Mouse (Mus musculus) embryonic facial prominence, embryonic 14.5 days (tissue): ENCODE measurements around the gene Snx15. TPM values are rescaled to one million over a fixed set of nuclear protein-coding genes. Genes with fewer than 3 reads are reported as not detected.
"Not testable (repeated sequence)": the region's sequence is repeated elsewhere in the genome, so short reads cannot be mapped to it uniquely, and the experiment has no call there.

Experiments
- ATAC-seq: fragments of 200-750 bp; cut with Nextera tagmentation; 2 replicates; pipeline ENCODE4 v1.8.0; 2017; ENCODE audit warnings: low read depth, moderate number of reproducible peaks, moderate TSS enrichment
- DNase-seq: peaks from one replicate; pipeline ENCODE4 v3.0.0-alpha.2; 2015; ENCODE audit warnings: low spot score
- H3K27ac ChIP-seq: fragments of 300-500 bp; sonication (generic); replicated peaks from 2 replicates; pipeline ENCODE4 v1.5.1; 2014; ENCODE audit warnings: low read depth, mild to moderate bottlenecking, low read length, moderate library complexity
- H3K27me3 ChIP-seq: fragments of 300-500 bp; sonication (generic); replicated peaks from 2 replicates; pipeline ENCODE4 v1.6.1; 2014; ENCODE audit warnings: low read length; ENCODE audit not compliant: control insufficient read depth, insufficient read depth
- H3K36me3 ChIP-seq: fragments of 300-500 bp; sonication (generic); 2 replicates; pipeline ENCODE4 v1.6.1; 2014; ENCODE audit warnings: low read length, mixed read lengths; ENCODE audit not compliant: control insufficient read depth, insufficient read depth
- H3K4me1 ChIP-seq: fragments of 300-500 bp; sonication (generic); 2 replicates; pipeline ENCODE4 v1.6.1; 2014; ENCODE audit warnings: antibody characterized with exemption, low read length; ENCODE audit not compliant: control insufficient read depth, insufficient read depth
- H3K4me2 ChIP-seq: fragments of 300-500 bp; sonication (generic); 2 replicates; pipeline ENCODE4 v1.6.1; 2014; ENCODE audit warnings: low read depth, mild to moderate bottlenecking, low read length, moderate library complexity, mixed read lengths
- H3K4me3 ChIP-seq: fragments of 300-500 bp; sonication (generic); 2 replicates; pipeline ENCODE4 v1.5.1; 2014; ENCODE audit warnings: low read depth, mild to moderate bottlenecking, low read length
- H3K9ac ChIP-seq: fragments of 300-500 bp; sonication (generic); 2 replicates; pipeline ENCODE4 v1.6.1; 2014; ENCODE audit warnings: low read depth, mild to moderate bottlenecking, low read length, moderate library complexity, mixed read lengths
- H3K9me3 ChIP-seq: fragments of 300-500 bp; sonication (generic); 2 replicates; pipeline ENCODE4 v1.6.1; 2016; ENCODE audit warnings: low read length; ENCODE audit not compliant: control insufficient read depth
- WGBS: fragments of 180-500 bp; shearing (Covaris S2); extraction: QIAGEN DNeasy Blood & Tissue Kit; methylation state at CpG from one replicate; pipeline ENCODE4 v1.1.7; 2014; 5-methylcytosine and 5-hydroxymethylcytosine counted together
- polyA plus RNA-seq: library from polyadenylated mRNA; unstranded; fragments of >200 nt; fragmentation: Nextera tagmentation; extraction: Ambion mirVana; gene quantifications from 2 replicates; pipeline ENCODE4 v1.2.1, GENCODE M21; 2014

Snx15 gene
- polyA plus RNA-seq, 1 experiment from 2014 or later: 26.7 TPM

DNA sequence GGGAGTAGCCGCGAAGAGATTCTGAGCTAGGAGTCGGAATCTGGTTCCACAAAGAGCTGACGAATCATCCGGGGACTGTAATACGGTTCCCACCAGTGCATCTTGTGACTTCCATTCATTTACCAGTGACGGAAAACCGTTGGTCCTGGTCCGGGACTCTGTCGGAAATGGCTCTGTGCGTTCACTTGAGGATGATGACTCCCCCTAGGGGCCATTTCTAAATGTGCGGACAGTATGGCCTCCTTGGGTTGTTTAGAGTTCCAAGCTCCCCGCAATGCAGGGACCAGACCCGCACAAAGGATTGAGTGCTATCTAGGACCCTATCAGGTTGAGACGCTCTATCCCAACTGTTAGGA lies 13.3 kb upstream of the Snx15 start, which contains the start of gene Arl2:
Arl2 (minus strand) TSS at position 155 of the 356 bp plus-strand sequence.
- WGBS: under 1% methylated on average over 15 of the region's 15 CpGs
- H3K4me3 ChIP-seq: peak within 1 kb of the TSS; percentile 55

DNA sequence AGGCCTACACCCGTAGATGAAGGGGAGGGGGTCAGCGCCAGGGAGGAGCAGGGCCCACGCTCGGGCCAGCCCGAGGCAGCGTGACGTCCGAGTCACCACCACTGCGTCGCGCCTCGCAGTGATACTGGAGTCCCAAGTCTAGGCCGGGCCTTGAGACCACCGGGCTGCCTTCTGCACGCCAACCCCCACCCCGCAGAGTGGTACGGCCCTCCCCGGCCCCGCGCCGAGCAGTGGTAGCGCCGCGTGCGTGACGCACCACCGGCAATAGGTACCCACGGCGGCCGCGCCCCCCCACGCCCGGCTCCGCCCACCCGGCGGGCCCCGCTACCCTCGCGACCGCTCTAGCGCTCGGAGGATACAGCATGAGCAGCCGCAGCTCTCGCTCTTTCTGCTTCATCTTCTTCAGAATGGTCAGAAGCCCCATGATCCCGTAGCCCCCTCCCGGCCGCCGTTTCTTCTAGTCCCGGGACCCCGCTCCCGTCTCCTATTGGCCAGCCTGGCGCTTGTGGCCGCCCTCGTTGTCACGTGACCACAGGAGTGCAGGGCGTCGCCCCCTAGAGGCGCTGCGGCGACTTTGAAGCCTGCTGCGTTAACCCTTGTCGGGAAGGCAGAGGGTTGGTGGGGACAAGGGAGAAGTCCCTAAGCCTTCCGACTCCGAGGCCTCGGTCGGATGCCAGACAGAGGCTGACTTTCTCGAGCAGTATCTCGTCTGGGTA lies 12.7 kb upstream of the Snx15 start, which contains the start of gene Batf2:
Batf2 (plus strand) TSS at position 306 of the 716 bp plus-strand sequence.
- peak within 1 kb of the TSS; percentile 55 for H3K4me3 ChIP-seq
- H3K9ac ChIP-seq: peak within 1 kb of the TSS; percentile 78
- H3K4me2 ChIP-seq: peak within 1 kb of the TSS; percentile 59
- ATAC-seq (peak; percentile 93), DNase-seq (peak; percentile 99)
- H3K27ac ChIP-seq: peak within 1 kb of the TSS; percentile 94
- peaks cover 20% of the 10 kb centered on the region; the same call in 1 of the 2 replicates for H3K36me3 ChIP-seq
- peaks cover 13% of the 10 kb centered on the region; the same call in 1 of the 2 replicates for H3K4me1 ChIP-seq
- WGBS: under 1% methylated on average over 25 of the region's 68 CpGs
- H3K27me3 ChIP-seq: no peaks in the 10 kb centered on the region
- H3K9me3 ChIP-seq: no peaks in the 10 kb centered on the region

More for the DNA sequence above, 13.3 kb upstream of the Snx15 start, which contains the start of gene Arl2:
- Histone ChIP-seq H3K9ac (peak within 1 kb of the TSS; percentile 78), H3K4me2 (peak within 1 kb of the TSS; percentile 59), H3K27me3 (no peaks in the 10 kb centered on the region), H3K9me3 (no peaks in the 10 kb centered on the region), H3K27ac (peak within 1 kb of the TSS; percentile 94), H3K4me1 (peaks cover 13% of the 10 kb centered on the region; the same call in 1 of the 2 replicates), H3K36me3 (peaks cover 14% of the 10 kb centered on the region; the same call in 1 of the 2 replicates)
- peak; percentile 76 for ATAC-seq
- DNase-seq: peak; percentile 95

GRCm38 (mm10) chr19:6140374-6140677 lies 12.2 kb upstream of the Snx15 start:
- ATAC-seq: no peak
- H3K4me3 ChIP-seq: peak overlapping the region; percentile 55
- H3K9ac ChIP-seq: peak overlapping the region; percentile 78
- H3K36me3 ChIP-seq: peaks cover 25% of the 10 kb centered on the region; the same call in 1 of the 2 replicates
- no peak for DNase-seq
- H3K27ac ChIP-seq: peak overlapping the region; percentile 94
- peak overlapping the region; percentile 59 for H3K4me2 ChIP-seq
- WGBS: 3% methylated on average over 15 of the region's 16 CpGs
- H3K4me1 ChIP-seq: peaks cover 13% of the 10 kb centered on the region; the same call in 1 of the 2 replicates
- H3K27me3 ChIP-seq: no peaks in the 10 kb centered on the region
- H3K9me3 ChIP-seq: no peaks in the 10 kb centered on the region

GRCm38 (mm10) chr19:6139701-6140100 lies 11.6 kb upstream of the Snx15 start:
- H3K4me2 ChIP-seq: peak overlapping the region; percentile 59
- H3K27me3 ChIP-seq: no peaks in the 10 kb centered on the region
- H3K4me3 ChIP-seq: peak overlapping the region; percentile 55; the same call in 1 of the 2 replicates
- H3K9ac ChIP-seq: peak overlapping the region; percentile 78; the same call in 1 of the 2 replicates
- H3K4me1 ChIP-seq: peaks cover 13% of the 10 kb centered on the region; the same call in 1 of the 2 replicates
- ATAC-seq: no peak
- WGBS: 83% methylated on average over 6 of the region's 6 CpGs
- no peak for DNase-seq
- H3K36me3 ChIP-seq: peaks cover 30% of the 10 kb centered on the region; the same call in 1 of the 2 replicates
- no peaks in the 10 kb centered on the region for H3K9me3 ChIP-seq
- no peak overlapping the region for H3K27ac ChIP-seq

- Histone ChIP-seq H3K9me3 (no peaks in the 10 kb centered on the region), H3K36me3 (peaks cover 35% of the 10 kb centered on the region; the same call in 1 of the 2 replicates), H3K4me2 (no peak overlapping the region), H3K4me1 (peaks cover 8% of the 10 kb centered on the region; the same call in 1 of the 2 replicates), H3K9ac (no peak overlapping the region), H3K27me3 (no peaks in the 10 kb centered on the region), H3K27ac (no peak overlapping the region), H3K4me3 (no peak overlapping the region)
- WGBS: 68% methylated on average over 3 of the region's 3 CpGs
- ATAC-seq: no peak
- DNase-seq: no peak
Measured at GRCm38 (mm10) chr19:6136397-6136796, 8.3 kb upstream of the Snx15 start.

DNA sequence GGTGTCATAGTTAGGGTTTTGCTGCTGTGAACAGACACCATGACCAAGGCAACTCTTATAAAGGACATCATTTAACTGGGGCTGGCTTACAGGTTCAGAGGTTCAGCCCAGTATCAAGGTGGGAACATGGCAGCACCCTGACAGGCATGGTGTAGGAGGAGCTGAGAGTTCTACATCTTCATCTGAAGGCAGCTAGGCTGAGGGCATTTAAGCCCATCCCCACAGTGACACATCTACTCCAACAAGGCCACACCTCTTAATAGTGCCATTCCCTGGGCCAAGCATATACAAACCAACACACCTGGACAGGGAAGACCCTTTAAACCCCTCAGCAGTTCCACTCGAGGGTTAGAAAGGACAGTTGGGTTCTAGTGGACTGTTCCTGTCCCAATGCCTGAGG lies 5.1 kb upstream of the Snx15 start:
- not testable (repeated sequence) for H3K4me1 ChIP-seq, H3K4me3 ChIP-seq, H3K4me2 ChIP-seq, H3K9me3 ChIP-seq, ATAC-seq, DNase-seq, H3K27ac ChIP-seq, H3K27me3 ChIP-seq, H3K9ac ChIP-seq
- WGBS: 47% methylated on average over 1 of the region's 1 CpGs
- H3K36me3 ChIP-seq: peaks cover 35% of the 10 kb centered on the region; the same call in 1 of the 2 replicates

- Histone ChIP-seq H3K27ac (no peak overlapping the region), H3K36me3 (peaks cover 30% of the 10 kb centered on the region; the same call in 1 of the 2 replicates), H3K9me3 (no peaks in the 10 kb centered on the region), H3K4me2 (no peak overlapping the region), H3K9ac (peak overlapping the region; percentile 27), H3K4me1 (peaks cover 3% of the 10 kb centered on the region), H3K27me3 (no peaks in the 10 kb centered on the region), H3K4me3 (no peak overlapping the region)
- DNase-seq: no peak
- no peak for ATAC-seq
- 72% methylated on average over 7 of the region's 7 CpGs for WGBS
Measured at GRCm38 (mm10) chr19:6132171-6132827, 4.2 kb upstream of the Snx15 start.

DNA sequence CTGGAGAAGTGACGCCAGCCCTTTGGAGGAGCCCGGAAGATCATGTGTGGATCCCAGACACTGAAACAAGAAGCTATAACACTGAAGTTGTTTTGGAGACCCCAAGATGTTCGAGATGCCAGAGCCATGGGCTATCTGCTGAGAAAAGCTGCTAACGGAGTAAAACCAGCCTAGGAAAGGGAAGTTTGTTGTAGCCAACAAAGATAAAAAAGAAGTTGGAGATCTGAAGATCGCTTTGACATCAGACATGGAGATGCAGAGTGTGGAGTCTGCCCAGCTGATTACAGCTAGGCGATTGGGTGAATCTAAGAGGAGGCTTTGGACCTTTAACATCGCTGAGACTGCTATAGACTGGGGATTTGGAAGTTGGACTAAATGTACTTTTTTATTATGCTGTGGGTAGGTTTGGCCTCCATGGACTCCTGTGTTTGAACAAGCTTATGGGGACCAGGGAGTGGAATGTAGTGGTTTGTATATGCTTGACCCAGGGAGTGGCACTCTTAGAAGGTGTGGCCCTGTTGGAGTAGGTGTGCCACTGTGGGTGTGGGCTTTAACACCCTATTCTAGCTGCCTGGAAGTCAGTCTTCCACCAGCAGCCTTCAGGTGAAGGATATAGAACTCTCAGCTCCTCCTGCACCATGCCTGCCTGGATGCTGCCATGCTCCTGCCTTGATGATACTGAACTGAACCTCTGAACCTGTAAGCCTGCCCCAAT lies 2.5 kb upstream of the Snx15 start:
- not testable (repeated sequence) for H3K9ac ChIP-seq, H3K27me3 ChIP-seq, H3K4me3 ChIP-seq, H3K9me3 ChIP-seq, ATAC-seq, H3K4me1 ChIP-seq, H3K27ac ChIP-seq, H3K4me2 ChIP-seq, DNase-seq
- WGBS: 80% methylated on average over 7 of the region's 7 CpGs
- H3K36me3 ChIP-seq: peaks cover 13% of the 10 kb centered on the region; the same call in 1 of the 2 replicates
